In genomic region chr3:117788800-117789693, GRCm38 (mm10) we compare ENCODE assay signal across 8 mouse cellular contexts.
A peak's percentile ranks its signal among the peaks of the same experiment; 100 is the strongest.
DNase-seq lines count a peak whose midpoint lies in the region; ATAC-seq and TF ChIP-seq lines count a peak whose summit lies in the region.

No protein-coding gene starts in this region.

- no peaks in the 10 kb centered on the region for H3K9me3 ChIP-seq in heart, postnatal 0 days (replicated peaks; ENCODE audit: control insufficient read depth, low read length)
- H3K9me3 ChIP-seq in heart, embryonic 10.5 days, result no peaks in the 10 kb centered on the region
- H3K9me3 ChIP-seq in embryonic facial prominence, embryonic 11.5 days (replicated peaks; ENCODE audit: control insufficient read depth, low read length), result no peaks in the 10 kb centered on the region
- H3K9me3 ChIP-seq in kidney, embryonic 14.5 days (ENCODE audit: control insufficient read depth, low read length), result no peaks in the 10 kb centered on the region
- H3K9me3 ChIP-seq in limb, embryonic 11.5 days (ENCODE audit: control insufficient read depth, low read length), result no peaks in the 10 kb centered on the region

- no peaks in the 10 kb centered on the region for H3K4me1 ChIP-seq in heart, postnatal 0 days (ENCODE audit: control insufficient read depth, insufficient read depth)
- H3K4me1 ChIP-seq in heart, embryonic 10.5 days, result 0 out of 2 replicates have a peak, but pooled peaks cover 2% of the 10 kb centered on the region
- H3K4me1 ChIP-seq in embryonic facial prominence, embryonic 11.5 days (ENCODE audit: control insufficient read depth, insufficient read depth, low read length), result no peaks in the 10 kb centered on the region
- peaks cover 9% of the 10 kb centered on the region; the same call in 1 of the 2 replicates for H3K4me1 ChIP-seq in kidney, embryonic 14.5 days (ENCODE audit: control insufficient read depth, insufficient read depth, low read length)
- no peaks in the 10 kb centered on the region for H3K4me1 ChIP-seq in limb, embryonic 11.5 days (ENCODE audit: control insufficient read depth, insufficient read depth, low read length)

- peak; percentile 19 for DNase-seq in heart, postnatal 0 days (ENCODE audit: low spot score)
- DNase-seq in heart, embryonic 10.5 days (ENCODE audit: low spot score), result no peak
- DNase-seq in embryonic facial prominence, embryonic 11.5 days (ENCODE audit: low spot score), result peak; percentile 74
- peak; percentile 50 for DNase-seq in limb, embryonic 11.5 days (ENCODE audit: low spot score)
- DNase-seq in right cerebral cortex, postnatal 14 days, result peak; percentile 48
- no peak for DNase-seq in B cell, adult 2 months
- DNase-seq in thymus, postnatal 25 days, result no peak

- no peak overlapping the region for H3K4me3 ChIP-seq in heart, postnatal 0 days (ENCODE audit: low read depth, low read length)
- no peak overlapping the region for H3K4me3 ChIP-seq in heart, embryonic 10.5 days
- H3K4me3 ChIP-seq in embryonic facial prominence, embryonic 11.5 days (ENCODE audit: low read depth, low read length), result no peak overlapping the region
- no peak overlapping the region for H3K4me3 ChIP-seq in kidney, embryonic 14.5 days (ENCODE audit: low read length)
- no peak overlapping the region for H3K4me3 ChIP-seq in limb, embryonic 11.5 days (ENCODE audit: low read depth, low read length)

- no peak for ATAC-seq in heart, postnatal 0 days (ENCODE audit: insufficient read depth, low read depth)
- ATAC-seq in embryonic facial prominence, embryonic 11.5 days (replicated peaks; ENCODE audit: insufficient number of reproducible peaks, low FRiP score, low TSS enrichment, low read depth), result peak; percentile 44; the same call in 1 of the 2 replicates
- ATAC-seq in kidney, embryonic 14.5 days (ENCODE audit: low FRiP score, low TSS enrichment), result peak; percentile 54; the same call in 1 of the 2 replicates
- ATAC-seq in limb, embryonic 11.5 days (ENCODE audit: insufficient number of reproducible peaks, low FRiP score, low TSS enrichment, low read depth), result peak; percentile 55

- no peak overlapping the region for H3K9ac ChIP-seq in heart, postnatal 0 days (replicated peaks; ENCODE audit: low read depth, low read length)
- no peak overlapping the region for H3K9ac ChIP-seq in embryonic facial prominence, embryonic 11.5 days (replicated peaks; ENCODE audit: low read length)
- no peak overlapping the region for H3K9ac ChIP-seq in kidney, embryonic 14.5 days (ENCODE audit: low read depth, low read length)
- H3K9ac ChIP-seq in limb, embryonic 11.5 days (ENCODE audit: low read length), result no peak overlapping the region

- no peaks in the 10 kb centered on the region for H3K27me3 ChIP-seq in heart, postnatal 0 days (ENCODE audit: control insufficient read depth, insufficient read depth, low read length)
- no peaks in the 10 kb centered on the region for H3K27me3 ChIP-seq in heart, embryonic 10.5 days (ENCODE audit: insufficient read depth, poor library complexity, severe bottlenecking)
- no peaks in the 10 kb centered on the region for H3K27me3 ChIP-seq in embryonic facial prominence, embryonic 11.5 days (ENCODE audit: control insufficient read depth, insufficient read depth, low read length)
- H3K27me3 ChIP-seq in kidney, embryonic 14.5 days (ENCODE audit: control insufficient read depth, insufficient read depth, low read length), result no peaks in the 10 kb centered on the region
- no peaks in the 10 kb centered on the region for H3K27me3 ChIP-seq in limb, embryonic 11.5 days (ENCODE audit: control insufficient read depth, insufficient read depth, low read length)

- no peak for TF ChIP-seq EP300 in heart, postnatal 0 days (IDR thresholded peaks at IDR 0.05; ENCODE audit: low read depth)

- 68% methylated on average over 14 of the region's 14 CpGs for whole genome bisulfite sequencing in heart, postnatal 0 days
- 77% methylated on average over 14 of the region's 14 CpGs for WGBS in heart, embryonic 10.5 days
- WGBS in embryonic facial prominence, embryonic 11.5 days, result 70% methylated on average over 14 of the region's 14 CpGs
- WGBS in kidney, embryonic 14.5 days, result 64% methylated on average over 14 of the region's 14 CpGs
- WGBS in limb, embryonic 11.5 days, result 71% methylated on average over 14 of the region's 14 CpGs

- no peak overlapping the region for H3K4me2 ChIP-seq in heart, postnatal 0 days (ENCODE audit: low read depth, low read length)
- no peak overlapping the region for H3K4me2 ChIP-seq in embryonic facial prominence, embryonic 11.5 days (ENCODE audit: low read depth, low read length)
- no peak overlapping the region for H3K4me2 ChIP-seq in kidney, embryonic 14.5 days (replicated peaks; ENCODE audit: low read depth, low read length)
- no peak overlapping the region for H3K4me2 ChIP-seq in limb, embryonic 11.5 days (ENCODE audit: low read depth, severe bottlenecking)

- TF ChIP-seq CTCF in heart, postnatal 0 days (IDR thresholded peaks at IDR 0.05; ENCODE audit: low read depth), result peak; percentile 49

- H3K27ac ChIP-seq in heart, postnatal 0 days (ENCODE audit: low read depth), result no peak overlapping the region
- no peak overlapping the region for H3K27ac ChIP-seq in heart, embryonic 10.5 days
- H3K27ac ChIP-seq in embryonic facial prominence, embryonic 11.5 days (replicated peaks; ENCODE audit: low read depth, low read length), result no peak overlapping the region
- H3K27ac ChIP-seq in kidney, embryonic 14.5 days (ENCODE audit: low read depth, low read length), result no peak overlapping the region
- H3K27ac ChIP-seq in limb, embryonic 11.5 days (replicated peaks; ENCODE audit: low read depth, low read length), result no peak overlapping the region

- H3K36me3 ChIP-seq in heart, postnatal 0 days (replicated peaks; ENCODE audit: control insufficient read depth, insufficient read depth, low read length), result no peaks in the 10 kb centered on the region
- H3K36me3 ChIP-seq in heart, embryonic 10.5 days, result no peaks in the 10 kb centered on the region
- H3K36me3 ChIP-seq in embryonic facial prominence, embryonic 11.5 days (replicated peaks; ENCODE audit: control insufficient read depth, insufficient read depth, low read depth, low read length), result no peaks in the 10 kb centered on the region
- H3K36me3 ChIP-seq in kidney, embryonic 14.5 days (ENCODE audit: control insufficient read depth, insufficient read depth, low read length), result no peaks in the 10 kb centered on the region
- no peaks in the 10 kb centered on the region for H3K36me3 ChIP-seq in limb, embryonic 11.5 days (ENCODE audit: control insufficient read depth, insufficient read depth, low read length)

Comparison
In these comparisons a context has a peak if more than half of its experiments do, and no peak if none do; other contexts are left out.
1. DNase-seq: peak in heart, postnatal 0 days (single experiment), embryonic facial prominence, embryonic 11.5 days (single experiment), limb, embryonic 11.5 days (single experiment) and right cerebral cortex, postnatal 14 days (single experiment); none in heart, embryonic 10.5 days (single experiment), B cell, adult 2 months (0 of 2) and thymus, postnatal 25 days (single experiment).